Mouse (Mus musculus) kidney, adult 2 months (tissue): Measurements from ENCODE around the gene Ulk4.

Experiments used
- CTCF ChIP-seq: fragments of 200-500 bp; conservative IDR thresholded peaks from 2 replicates; pipeline ENCODE4 v1.5.1; 2011; ENCODE audit warnings: low read depth, mild to moderate bottlenecking, control low read depth, low read length, moderate library complexity, mixed read lengths; ENCODE audit not compliant: insufficient read depth, insufficient read length
- POLR2A ChIP-seq: fragments of 200-500 bp; IDR thresholded peaks from one replicate; pipeline ENCODE4 v1.6.1; 2011; ENCODE audit warnings: low read depth, low read length, control low read depth

DNA sequence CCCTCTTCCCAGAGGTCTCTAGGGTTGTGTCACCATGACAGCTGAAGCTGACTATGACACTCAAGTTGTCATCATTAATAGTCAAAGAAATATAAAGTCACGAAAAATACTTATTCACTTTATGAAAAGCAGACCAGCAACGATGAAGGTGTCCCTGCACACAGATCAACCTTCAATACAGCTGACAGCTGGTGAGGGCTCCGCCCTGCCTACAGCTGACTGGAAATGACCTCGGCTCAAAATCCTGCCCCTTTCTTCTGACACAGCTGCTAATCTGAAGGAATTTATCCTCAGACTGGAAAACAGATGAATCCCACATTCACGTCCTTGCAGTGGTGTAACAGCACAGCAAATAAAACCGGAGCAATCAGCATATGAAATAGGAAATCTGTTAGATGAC lies 105.4 kb downstream of the Ulk4 start:
- TF ChIP-seq POLR2A (no peak), CTCF (no peak)
